Mouse (Mus musculus): Measurements from ENCODE around the gene Tmc3.

Tmc3 gene

GRCm38 (mm10) chr7:83584639-83585471 lies at the start of gene Tmc3:
TSS of gene Tmc3 (plus strand) at chr7:83584927.
- DNase-seq, result peak; percentile 71 to 73

- DNase-seq, result no peak
Observed at GRCm38 (mm10) chr7:83541536-83542169, 43.1 kb upstream of the Tmc3 start.

- no peak for DNase-seq
Observed at GRCm38 (mm10) chr7:83548686-83549352, 35.9 kb upstream of the Tmc3 start.

GRCm38 (mm10) chr7:83549353-83549774 lies 35.4 kb upstream of the Tmc3 start:
- no peak for DNase-seq

GRCm38 (mm10) chr7:83549951-83550407 lies 34.7 kb upstream of the Tmc3 start:
- DNase-seq, result peak; percentile 23 to 45

- DNase-seq, result peak in 1 of 2 experiments; percentile 34
Observed at GRCm38 (mm10) chr7:83554477-83554876, 30.2 kb upstream of the Tmc3 start.

- no peak for DNase-seq
Observed at GRCm38 (mm10) chr7:83556488-83556887, 28.2 kb upstream of the Tmc3 start.

GRCm38 (mm10) chr7:83558741-83559280 lies 25.9 kb upstream of the Tmc3 start:
- DNase-seq, result no peak

GRCm38 (mm10) chr7:83559495-83559894 lies 25.2 kb upstream of the Tmc3 start:
- no peak for DNase-seq

GRCm38 (mm10) chr7:83561849-83562248 lies 22.9 kb upstream of the Tmc3 start:
- DNase-seq, result no peak

- no peak for DNase-seq
Observed at GRCm38 (mm10) chr7:83564635-83565291, 20.0 kb upstream of the Tmc3 start.

GRCm38 (mm10) chr7:83565976-83566375 lies 18.8 kb upstream of the Tmc3 start:
- DNase-seq, result peak in 1 of 2 experiments; percentile 40

GRCm38 (mm10) chr7:83567841-83568500 lies 16.8 kb upstream of the Tmc3 start:
- peak; percentile 66 to 73 for DNase-seq

- peak; percentile 51 to 54 for DNase-seq
Observed at GRCm38 (mm10) chr7:83568815-83569214, 15.9 kb upstream of the Tmc3 start.

- no peak for DNase-seq
Observed at GRCm38 (mm10) chr7:83569436-83569835, 15.3 kb upstream of the Tmc3 start.

- no peak for DNase-seq
Observed at GRCm38 (mm10) chr7:83571077-83571476, 13.7 kb upstream of the Tmc3 start.

- DNase-seq, result no peak
Observed at GRCm38 (mm10) chr7:83571901-83572300, 12.8 kb upstream of the Tmc3 start.

GRCm38 (mm10) chr7:83572451-83572850 lies 12.3 kb upstream of the Tmc3 start:
- DNase-seq, result no peak

- DNase-seq, result no peak
Observed at GRCm38 (mm10) chr7:83580946-83581345, 3.8 kb upstream of the Tmc3 start.

- no peak for DNase-seq
Observed at GRCm38 (mm10) chr7:83594056-83594455, 9.3 kb downstream of the Tmc3 start.

- no peak for DNase-seq
Observed at GRCm38 (mm10) chr7:83597063-83597462, 12.3 kb downstream of the Tmc3 start.
